Mouse (Mus musculus) urinary bladder, postnatal 14 days (tissue): ENCODE measurements around the gene Lpin2.

Experiments used
- DNase-seq: peaks from one replicate; pipeline ENCODE4 v3.0.0; 2021; ENCODE audit warnings: low spot score

The Lpin2 gene

GRCm38 (mm10) chr17:71203998-71204808 lies 21.8 kb downstream of the Lpin2 start:
- DNase-seq, result no peak

- no peak for DNase-seq
Observed at GRCm38 (mm10) chr17:71204809-71205091, 22.4 kb downstream of the Lpin2 start.

- DNase-seq, result no peak
Observed at GRCm38 (mm10) chr17:71206136-71206893, 24.0 kb downstream of the Lpin2 start.

GRCm38 (mm10) chr17:71207268-71207667 lies 24.9 kb downstream of the Lpin2 start:
- DNase-seq, result no peak

GRCm38 (mm10) chr17:71208376-71208775 lies 26.0 kb downstream of the Lpin2 start:
- DNase-seq, result no peak

- no peak for DNase-seq
Observed at GRCm38 (mm10) chr17:71208921-71209320, 26.6 kb downstream of the Lpin2 start.

- no peak for DNase-seq
Observed at GRCm38 (mm10) chr17:71209936-71210335, 27.6 kb downstream of the Lpin2 start.

GRCm38 (mm10) chr17:71211962-71212646 lies 29.7 kb downstream of the Lpin2 start:
- no peak for DNase-seq

GRCm38 (mm10) chr17:71213666-71214065 lies 31.3 kb downstream of the Lpin2 start:
- no peak for DNase-seq

GRCm38 (mm10) chr17:71214514-71215240 lies 32.3 kb downstream of the Lpin2 start:
- no peak for DNase-seq

GRCm38 (mm10) chr17:71215241-71215839 lies 33.0 kb downstream of the Lpin2 start:
- no peak for DNase-seq

- no peak for DNase-seq
Observed at GRCm38 (mm10) chr17:71216263-71216662, 33.9 kb downstream of the Lpin2 start.

- DNase-seq, result no peak
Observed at GRCm38 (mm10) chr17:71217111-71217685, 34.8 kb downstream of the Lpin2 start.

- no peak for DNase-seq
Observed at GRCm38 (mm10) chr17:71221383-71221782, 39.0 kb downstream of the Lpin2 start.

- DNase-seq, result no peak
Observed at GRCm38 (mm10) chr17:71223676-71224075, 41.3 kb downstream of the Lpin2 start.

- no peak for DNase-seq
Observed at GRCm38 (mm10) chr17:71224521-71224920, 42.2 kb downstream of the Lpin2 start.

- peak; percentile 9 for DNase-seq
Observed at GRCm38 (mm10) chr17:71225091-71225490, 42.7 kb downstream of the Lpin2 start.

- no peak for DNase-seq
Observed at GRCm38 (mm10) chr17:71227128-71227895, 45.0 kb downstream of the Lpin2 start.

GRCm38 (mm10) chr17:71228651-71229050 lies 46.3 kb downstream of the Lpin2 start:
- no peak for DNase-seq

GRCm38 (mm10) chr17:71230108-71230709 lies 47.8 kb downstream of the Lpin2 start:
- no peak for DNase-seq
